Mouse (Mus musculus): ENCODE measurements around the gene Sbno2.
A peak's percentile ranks its signal among the peaks of the same experiment; 100 is the strongest.

Sbno2 gene

DNA sequence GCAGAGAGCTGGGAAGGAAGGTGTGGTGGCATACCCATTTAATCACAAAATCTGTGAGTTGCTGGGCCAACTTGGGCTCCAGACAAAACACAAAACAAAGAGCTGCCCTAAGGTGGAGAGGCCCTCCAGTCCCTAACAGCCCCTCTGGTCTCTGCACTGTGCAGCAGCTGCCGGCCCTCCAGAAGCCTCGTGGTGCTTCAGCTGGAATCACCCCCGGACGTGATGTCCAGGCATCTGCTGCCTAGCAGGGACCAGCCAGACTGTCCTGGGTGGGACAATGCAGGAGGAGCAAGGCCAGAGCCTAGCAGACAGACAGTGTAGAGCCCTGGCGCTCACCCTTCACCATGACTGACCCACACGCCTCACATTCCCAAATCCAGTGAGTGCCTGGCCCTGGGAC is 13.8 kb downstream of the Sbno2 start:
- no peak for DNase-seq (ENCODE audit: low spot score)

DNA sequence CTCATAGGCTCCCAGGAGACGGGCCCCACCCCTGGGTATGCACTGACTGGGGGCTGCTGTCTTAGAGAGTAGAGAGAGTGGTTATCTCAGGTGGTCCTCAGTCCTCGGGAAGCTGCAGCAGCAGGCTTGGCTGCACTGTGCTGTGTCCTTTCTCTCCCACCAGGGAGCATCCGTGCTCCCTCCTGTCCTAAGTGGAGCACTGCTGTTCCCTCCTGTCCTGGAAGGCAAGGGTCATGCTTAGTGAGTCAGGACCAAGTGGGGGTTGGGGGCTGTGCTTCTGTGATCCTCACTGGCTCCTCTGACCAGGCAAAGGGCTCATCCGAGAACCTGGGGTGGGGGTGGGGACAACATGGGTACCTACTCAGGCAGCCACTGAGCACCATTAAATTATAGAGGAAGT is 16.2 kb downstream of the Sbno2 start:
- no peak for DNase-seq (ENCODE audit: low spot score)

DNA sequence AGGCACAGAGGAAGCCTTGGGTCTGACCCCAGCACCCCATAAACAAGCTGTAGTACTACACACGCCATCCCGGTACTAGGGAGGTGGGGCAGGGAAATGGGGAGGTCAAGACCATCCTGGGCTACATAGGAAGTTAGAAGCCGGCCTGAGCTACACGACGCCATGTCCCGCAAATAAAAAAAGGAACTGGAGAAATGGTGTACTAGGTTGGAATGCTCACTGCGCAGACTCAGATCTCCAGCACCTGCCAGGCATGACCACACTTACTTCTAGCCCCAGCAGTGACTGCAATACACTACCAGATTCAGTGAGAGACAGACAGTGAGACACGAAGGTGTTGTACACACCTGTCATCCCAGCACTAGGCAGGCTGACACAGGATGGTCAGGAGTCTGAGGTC is 17.9 kb downstream of the Sbno2 start:
- DNase-seq (ENCODE audit: low spot score), result no peak

DNA sequence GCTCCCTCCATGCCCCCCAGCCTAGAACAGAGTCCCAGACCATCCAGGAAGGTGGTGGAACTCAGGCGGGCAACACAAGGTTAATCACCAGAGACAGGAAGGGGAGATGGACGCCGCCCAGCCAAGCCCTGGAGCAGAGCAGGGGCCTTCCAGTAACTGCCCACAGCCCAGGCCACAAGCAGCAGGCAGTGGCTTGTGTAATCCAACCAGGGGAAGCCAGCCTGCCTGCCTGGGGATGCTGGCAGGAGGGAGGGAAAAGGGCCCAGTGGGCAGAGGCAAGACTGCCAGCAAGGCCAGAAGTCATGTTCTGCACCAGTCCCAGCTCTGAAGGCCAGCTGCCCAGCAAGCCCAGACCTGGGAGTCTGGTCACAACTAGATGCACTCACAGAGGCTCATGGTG is 18.5 kb downstream of the Sbno2 start:
- DNase-seq (ENCODE audit: low spot score), result no peak

DNA sequence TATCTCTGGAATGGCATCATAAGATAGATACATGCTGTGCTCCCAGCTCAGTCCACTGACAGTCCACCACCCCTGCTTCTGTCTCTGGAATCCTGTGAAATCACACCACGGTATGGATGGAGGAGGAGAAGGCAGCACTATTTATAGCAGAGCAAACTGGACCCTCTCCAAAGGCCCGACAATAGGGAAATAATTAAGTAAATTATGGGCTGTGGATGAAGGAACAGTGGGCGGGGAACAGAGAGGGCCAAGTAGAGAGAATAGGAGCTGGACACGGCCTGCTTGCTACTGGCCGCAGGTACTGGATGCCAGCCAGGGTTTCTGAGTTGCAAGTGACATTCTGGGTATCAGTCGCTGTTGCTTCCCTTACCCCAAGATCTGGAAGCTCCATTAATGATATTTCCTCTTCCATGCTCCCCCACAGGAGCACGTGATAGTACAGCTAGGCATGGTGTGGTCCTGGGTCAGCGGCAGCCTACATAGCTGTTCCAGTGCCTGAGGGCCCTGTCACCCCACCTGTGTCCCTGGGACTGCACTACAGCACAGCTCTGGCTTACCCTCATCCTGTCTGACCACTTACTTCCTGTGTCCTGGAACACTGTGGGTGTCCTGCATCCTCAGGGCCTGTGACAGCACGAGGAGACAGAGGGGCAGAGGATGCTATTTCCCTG is 20.4 kb downstream of the Sbno2 start:
- no peak for DNase-seq (ENCODE audit: low spot score)

DNA sequence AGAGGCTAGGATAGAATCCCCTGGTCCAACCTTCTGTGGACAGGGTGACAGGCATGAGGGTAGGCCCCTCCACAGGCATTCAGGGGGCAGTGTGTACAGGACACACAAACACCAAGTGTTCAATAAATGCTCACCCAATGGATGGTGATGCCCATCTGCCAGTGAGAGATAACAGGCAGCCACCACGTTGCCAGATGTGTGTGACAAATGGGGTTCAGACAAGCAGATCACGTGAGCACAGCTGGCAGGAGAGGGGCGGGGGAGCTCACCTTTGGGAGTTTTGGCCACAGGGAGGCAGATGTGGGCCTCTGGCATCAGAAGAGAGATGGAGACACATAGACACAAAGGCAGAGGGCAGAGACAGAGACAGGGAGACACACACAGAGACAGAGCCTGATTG is 24.3 kb downstream of the Sbno2 start:
- no peak for DNase-seq (ENCODE audit: low spot score)

DNA sequence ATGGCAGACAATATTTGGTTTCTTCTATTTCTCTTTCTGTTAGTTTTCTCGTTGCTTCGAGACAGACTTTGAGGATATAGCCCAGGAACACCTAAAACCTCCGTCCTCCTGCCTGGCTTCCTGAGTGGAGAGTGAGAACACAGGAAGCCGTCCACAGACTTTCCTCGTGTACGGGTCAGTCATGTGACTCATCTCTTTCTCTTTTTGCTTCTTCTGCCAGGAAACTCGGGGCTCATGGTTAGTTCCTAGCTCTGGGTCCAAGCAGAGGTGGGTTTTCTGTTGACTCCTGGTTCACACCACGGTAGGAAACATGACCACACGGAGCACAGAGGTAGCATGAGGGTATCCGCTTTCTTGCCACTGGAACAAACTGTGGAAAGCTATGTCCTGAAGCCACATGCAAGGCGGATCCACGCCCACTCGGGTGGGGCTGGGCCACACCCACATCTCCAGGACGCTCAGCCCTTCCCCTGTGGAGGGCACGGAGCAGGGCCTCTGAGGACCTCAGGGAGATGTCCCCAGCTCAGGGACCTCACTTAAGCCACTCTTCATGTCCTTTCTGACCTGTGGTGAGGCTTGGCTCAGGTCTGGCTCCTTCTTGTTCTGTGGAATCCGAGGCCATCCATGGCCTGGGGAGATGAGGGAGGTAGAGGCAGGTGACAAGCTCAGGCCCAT is 24.8 kb downstream of the Sbno2 start:
- DNase-seq (ENCODE audit: low spot score), result no peak

DNA sequence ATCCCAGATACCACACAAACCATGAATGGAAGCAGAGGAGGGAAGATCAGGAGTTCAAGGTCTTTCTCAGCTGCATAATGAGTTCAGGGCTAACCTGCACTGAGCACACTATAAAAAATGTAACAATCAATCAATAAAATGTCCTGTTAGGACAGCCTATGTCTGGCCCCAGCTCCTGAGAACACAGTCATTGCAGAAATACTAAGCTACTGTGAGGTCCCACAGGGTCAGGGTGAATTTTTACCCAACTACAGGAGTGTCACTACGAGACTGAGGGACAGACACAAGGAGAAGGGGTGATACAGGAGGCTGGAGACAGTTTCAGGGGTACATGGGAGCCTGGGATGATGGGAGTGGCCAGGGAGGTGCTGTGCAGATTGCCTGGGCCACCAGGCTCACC is 27.0 kb downstream of the Sbno2 start:
- no peak for DNase-seq (ENCODE audit: low spot score)

DNA sequence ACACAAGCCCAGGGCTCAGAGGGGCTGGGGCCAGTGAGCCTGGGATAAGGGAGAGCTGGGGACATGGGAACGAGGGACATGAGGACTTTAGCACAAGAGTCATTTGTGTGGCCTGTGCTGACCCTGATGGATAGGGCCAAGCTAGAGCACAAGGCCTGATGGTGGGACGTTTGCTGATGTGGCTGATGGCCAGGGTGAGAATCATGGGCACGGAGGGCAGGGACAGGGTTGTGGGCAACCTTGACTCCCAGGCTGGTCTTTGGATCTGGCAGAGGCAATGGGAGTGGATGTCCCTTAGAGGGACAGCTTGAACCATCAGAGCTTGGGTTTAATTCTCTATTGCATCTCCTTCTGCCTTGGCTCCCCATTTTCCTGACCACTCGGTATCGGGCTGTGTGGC is 28.1 kb downstream of the Sbno2 start:
- no peak for DNase-seq (ENCODE audit: low spot score)

DNA sequence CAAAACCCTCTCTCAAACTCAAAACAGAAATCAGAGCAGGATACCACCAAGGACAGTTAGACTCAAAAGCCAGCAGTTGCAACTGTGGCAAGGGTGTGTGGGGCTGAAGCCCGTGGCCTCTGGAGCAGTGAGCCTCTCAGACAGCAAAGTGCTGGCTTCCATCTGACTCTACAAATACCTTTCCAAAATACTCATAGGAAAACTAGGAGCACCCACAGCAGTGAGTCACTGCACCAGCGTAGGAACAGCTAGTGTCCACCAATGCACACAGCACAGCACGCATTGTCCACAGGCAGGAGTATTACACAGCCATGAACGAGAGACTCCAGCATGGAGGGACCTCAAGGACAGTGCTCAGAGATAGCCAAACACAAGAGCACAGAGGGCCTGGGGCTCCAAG is 29.0 kb downstream of the Sbno2 start:
- DNase-seq (ENCODE audit: low spot score), result no peak

DNA sequence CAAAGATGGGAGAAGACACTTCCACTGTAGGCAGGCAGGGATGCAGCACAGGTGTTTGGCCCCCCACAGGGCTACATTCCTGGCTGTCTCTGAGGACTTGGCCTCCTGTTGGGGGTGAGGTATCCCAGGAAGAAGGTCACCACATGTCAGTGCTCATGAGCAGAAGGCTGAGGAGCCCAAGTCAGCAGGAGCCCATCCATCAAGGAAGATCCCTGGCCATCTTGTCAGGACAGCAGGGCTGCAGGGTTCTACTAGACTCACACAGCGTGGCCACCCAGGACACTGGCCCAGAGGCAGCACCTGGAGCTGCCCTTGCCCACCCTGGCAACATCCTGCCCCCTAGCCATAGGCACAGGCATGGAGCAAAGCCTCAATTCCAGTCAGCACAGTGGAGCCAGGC is 29.4 kb downstream of the Sbno2 start:
- no peak for DNase-seq (ENCODE audit: low spot score)

DNA sequence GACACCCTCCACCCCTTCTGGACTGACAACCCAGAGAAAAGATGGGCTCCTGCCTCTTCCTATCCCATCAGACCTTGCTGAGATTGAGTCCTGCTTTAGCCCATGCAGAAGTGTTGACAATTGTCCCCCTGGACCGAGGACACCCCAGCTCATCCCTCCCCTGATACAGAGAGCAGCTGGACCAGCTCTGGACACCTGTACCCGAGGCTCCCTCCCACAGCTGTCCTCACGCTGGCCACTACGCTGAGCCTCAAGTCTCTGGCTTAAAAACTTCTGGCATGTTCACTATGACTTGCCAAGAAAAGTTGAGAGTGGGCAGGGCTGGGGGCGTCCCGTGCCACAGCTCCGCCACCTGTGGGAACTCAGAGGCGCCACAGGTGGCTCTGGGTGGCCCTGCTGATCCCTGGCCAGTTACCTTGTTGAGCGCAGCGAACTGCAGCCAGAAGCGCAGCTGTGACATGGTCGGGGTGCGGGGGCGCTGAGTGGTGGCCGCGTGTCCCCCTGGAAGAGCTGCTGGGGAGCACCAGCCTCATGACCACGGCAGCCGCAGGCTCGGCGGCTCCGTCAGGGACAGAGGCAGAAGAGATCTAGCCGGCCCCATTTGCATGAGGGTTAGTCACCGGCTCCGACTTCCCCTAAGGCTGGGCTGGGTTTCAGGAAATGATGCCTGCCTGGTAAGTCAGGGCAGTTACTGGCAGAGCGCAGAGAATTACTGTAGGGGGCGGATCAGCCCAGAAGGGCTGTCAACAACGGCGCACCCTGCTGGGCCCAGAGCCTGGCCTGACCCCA is 30.4 kb downstream of the Sbno2 start:
- DNase-seq (ENCODE audit: low spot score), result peak; percentile 33

DNA sequence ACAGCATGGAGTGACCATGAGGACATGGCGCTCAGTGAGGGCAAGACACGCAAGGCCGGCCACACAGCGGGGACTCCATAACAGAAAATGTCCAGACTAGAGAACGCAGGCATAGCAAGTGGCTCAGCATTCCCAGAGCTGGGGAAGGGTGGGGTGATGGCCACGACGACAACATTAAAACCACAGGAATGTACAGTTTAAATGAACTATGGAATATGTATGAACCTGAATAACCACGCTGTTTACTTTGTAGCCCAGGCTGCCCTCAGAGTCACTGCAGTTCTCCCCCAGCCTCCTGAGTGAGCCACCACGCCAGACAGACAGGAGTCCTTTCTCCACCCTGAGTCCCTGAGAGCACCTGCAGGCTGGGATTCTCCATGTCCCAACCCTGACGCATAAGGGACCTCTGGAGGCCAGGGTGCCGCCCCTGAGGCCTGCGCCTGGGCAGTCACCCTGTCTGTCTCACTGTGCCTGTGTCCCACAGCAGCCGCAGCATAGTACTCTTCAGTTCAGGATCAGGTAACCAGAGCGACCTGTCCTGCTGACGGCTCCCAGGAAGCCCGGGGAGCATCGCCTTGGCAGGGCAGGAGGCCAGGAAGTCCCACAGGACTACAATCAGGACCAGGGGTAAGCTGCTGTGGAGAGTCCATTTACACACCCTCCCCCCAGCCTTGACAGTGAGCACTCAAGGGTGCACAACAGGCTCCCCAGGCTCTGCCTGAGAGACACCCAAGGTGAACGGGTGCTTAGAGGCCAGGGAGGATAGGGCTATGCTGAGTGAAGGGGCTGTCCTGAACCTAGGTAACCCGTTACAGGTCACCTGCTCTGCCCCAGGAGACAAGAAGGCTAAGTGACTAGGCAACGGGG is 32.5 kb downstream of the Sbno2 start:
- DNase-seq (ENCODE audit: low spot score), result no peak

DNA sequence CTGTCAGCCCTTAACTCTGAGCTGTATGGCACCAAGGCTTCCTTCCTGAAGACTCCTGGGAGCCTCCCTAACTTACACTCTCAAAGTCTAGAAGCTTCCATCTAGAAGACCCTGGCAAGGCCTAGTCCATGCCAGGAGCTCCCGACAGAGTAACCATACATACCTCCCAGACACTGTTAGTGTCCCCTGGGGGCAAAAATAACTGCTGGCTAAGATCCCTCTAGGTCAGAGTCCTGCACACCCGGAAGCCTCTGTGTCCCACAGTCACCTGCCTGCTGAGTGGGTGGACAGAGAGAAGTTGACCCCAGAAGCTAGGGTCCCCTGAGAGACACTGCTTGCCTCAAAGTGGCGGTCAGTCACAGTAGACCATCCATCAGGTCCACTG is 33.9 kb downstream of the Sbno2 start:
- DNase-seq (ENCODE audit: low spot score), result no peak

DNA sequence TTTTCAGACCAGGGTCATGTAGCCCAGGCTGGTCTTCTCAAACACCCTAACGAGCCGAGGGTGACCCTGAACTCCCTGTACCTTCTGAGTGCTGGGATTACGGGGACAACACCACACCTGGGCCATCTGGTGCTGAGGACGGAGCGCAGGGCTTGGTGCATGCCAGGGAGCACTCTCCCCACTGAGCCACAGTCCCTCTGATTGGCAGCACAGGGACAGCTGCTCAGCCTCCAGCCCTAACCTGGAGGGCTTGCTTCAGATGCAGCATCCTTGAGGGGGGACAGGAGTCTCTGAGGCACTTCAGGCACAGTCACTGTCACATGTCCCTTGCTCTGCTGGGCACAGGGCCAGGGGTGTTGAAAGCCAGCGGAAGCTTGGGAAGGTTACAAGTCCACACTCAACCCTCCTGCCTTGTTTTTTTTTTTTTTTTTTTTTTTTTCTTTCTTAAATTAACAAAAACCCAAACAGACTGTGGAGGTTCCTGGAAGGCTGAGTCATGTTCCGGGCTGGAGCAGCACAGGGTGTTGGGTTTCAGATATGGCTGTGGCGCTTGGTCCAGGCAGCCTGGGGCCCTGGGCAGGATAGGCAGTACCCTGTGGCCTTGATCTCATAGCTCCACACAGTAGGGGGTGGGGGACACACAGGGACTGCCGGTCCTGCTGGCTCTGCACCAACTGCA is 34.4 kb downstream of the Sbno2 start:
- no peak for DNase-seq (ENCODE audit: low spot score)

DNA sequence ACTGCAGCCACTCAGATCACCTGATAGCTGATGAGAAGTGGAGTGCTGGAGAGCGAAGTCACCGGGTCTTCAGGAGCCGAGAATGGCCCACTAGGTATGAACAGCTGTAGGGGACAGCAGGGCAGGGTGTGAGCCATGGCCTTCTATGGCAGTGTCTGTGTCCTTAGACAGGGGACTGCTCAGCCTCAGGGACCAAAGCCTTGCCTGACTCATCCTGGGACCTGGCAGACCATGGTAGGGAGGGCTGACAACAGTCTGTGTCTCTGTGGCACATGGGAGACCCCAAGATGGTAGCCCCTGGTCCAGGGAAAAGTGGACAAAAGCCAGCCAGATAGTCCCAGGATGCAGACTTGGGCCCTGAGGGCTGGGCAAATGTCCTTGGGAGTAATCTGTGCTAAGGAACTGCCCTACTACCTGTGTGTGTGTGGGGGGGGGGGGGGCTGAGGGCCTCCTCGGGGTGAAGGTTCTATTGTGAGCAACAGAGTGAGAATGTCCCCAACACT is 35.4 kb downstream of the Sbno2 start:
- DNase-seq (ENCODE audit: low spot score), result no peak

DNA sequence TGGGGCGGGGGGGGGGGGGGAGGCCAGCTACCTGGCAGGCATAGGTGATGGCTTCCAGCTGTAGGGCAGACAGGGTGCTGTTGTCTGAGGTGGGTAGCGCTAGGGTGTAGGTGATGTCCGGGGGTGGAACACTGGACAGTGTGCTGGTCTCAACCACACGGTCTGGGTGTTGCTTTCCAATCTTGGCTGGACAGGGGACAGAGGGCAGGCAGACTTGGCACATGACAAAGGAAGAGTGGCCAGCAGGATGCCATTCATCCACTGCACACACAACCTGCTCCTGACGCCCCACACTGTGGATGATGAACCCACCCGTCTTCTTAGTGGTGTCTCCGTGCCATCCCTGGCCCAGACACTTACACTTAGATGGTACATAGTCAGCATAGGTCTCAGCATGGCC is 36.1 kb downstream of the Sbno2 start:
- DNase-seq (ENCODE audit: low spot score), result no peak

DNA sequence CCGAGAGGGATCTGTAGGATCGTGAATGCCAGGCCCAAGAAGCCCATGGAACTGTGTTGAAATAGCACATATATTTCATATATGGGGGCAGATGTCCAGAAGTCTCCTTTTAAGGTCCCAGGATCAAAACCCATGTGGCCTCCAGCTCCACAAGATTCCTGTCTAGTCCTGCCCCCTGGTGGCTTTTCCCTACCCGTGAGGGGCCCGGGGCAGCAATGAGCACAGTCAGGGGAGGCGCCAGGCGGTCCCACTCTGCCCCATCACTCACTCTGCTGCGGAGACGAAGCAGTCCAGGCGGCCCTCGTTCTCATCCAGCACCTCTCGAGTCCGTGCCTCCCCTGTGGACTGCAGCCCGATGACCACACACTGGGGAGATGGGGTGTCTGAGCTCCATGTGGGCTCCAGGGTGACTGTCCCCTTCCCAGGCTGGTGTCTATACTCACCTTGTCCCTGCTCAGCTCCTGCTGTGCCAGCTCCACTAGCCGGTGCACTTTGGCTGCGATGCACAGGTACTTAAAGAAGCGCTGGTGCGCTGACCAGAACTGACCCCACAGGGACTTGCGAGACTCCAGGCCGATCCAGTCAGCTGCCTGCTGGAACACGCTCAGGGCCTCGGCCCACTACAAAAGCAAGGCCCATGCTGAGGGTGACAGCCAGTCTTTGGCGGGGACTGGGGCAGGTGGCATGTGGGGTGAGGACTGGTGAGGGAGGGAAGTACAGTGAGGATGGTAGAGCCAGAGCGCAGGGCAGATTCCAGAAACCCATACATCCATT is 41.3 kb downstream of the Sbno2 start:
- DNase-seq (ENCODE audit: low spot score), result no peak

DNA sequence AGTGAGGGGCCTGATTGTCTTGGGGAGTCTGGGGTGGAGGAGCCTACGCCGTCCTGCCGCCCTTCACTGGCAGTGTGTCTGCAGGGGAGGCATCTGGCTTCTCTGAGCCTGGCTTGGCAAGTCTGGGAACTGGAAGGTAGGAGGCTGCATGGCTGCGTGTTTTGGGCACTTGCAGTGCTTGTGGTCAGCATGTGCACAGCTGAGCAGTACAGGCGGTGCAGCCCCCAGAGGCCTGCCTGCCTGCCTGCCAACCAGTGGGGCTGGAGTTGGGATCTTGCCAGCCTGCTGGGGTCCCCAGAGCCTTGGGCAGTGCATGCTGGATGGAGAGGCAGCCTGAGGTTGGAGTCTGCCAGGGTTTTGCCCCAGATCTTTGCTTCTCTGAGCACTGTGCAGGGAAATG is 42.3 kb downstream of the Sbno2 start:
- DNase-seq (ENCODE audit: low spot score), result no peak

DNA sequence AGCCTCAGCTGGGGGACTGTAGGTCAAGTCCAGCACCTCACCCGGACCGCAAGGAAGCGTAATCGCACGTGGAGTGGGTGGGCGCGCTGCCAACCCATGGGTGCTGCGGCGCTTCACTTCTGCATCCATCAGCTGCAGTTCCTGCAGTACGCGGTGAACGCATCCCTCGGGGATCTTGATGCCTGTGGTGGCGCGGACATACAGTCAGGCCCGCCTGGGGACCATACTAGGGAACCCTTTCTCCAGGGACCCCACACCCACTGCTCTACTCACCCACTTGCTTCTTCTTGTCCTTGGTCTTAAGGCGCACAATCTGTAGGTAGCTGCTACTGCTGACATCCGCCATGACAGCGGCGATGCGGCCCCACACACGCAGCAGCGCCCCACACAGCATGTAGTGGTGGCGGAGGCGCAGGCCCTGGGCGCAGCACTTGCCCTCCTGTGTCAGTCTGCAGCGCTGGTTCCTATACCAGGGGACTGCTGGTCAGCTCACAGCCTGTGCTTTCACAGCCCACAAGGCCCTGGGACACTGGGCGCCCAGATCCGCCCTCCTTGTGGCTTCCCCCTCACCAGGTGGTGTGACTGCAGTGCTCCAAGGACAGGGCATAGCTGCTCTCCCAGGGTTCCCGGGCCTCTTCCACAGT is 47.6 kb downstream of the Sbno2 start:
- no peak for DNase-seq (ENCODE audit: low spot score)

Data from retina, embryonic 14.5 days (tissue).